Mouse (Mus musculus): Measurements from ENCODE around the gene Akr1c19. TPM values are rescaled to one million over a fixed set of nuclear protein-coding genes. Genes with fewer than 3 reads are reported as not detected.
"Not testable (repeated sequence)": the region's sequence is repeated elsewhere in the genome, so short reads cannot be mapped to it uniquely, and the experiment has no call there.

The Akr1c19 gene
- not detected in 2 replicates for total RNA-seq (2015)
- not detected in 2 replicates for total RNA-seq (2017)

GRCm38 (mm10) chr13:4228441-4228840 is at the start of gene Akr1c19:
Gene Akr1c19 (plus strand): TSS chr13:4228700.
- no peak for ATAC-seq (ENCODE audit: poor library complexity, severe bottlenecking)

DNA sequence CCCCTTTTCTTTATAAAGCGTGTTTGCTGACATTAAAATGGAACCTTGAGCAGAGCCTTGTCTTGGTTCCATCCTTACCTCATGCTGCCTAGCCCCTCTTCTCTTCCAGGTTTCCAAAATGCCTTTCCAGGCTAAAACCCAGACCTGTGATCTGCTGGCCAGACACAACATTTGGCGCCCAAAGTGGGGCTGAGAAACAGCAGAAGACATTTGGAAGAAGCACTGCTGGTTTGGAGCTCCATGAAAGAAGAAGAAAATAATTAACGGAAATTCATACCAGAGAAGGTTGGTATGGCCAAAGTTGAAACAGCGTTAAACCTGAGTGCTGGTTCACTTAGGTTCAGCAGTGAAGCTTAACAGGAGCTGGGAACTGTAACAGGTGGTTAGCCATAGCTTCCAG is 47.2 kb upstream of the Akr1c19 start:
- ATAC-seq (ENCODE audit: poor library complexity, severe bottlenecking) = not testable (repeated sequence)

DNA sequence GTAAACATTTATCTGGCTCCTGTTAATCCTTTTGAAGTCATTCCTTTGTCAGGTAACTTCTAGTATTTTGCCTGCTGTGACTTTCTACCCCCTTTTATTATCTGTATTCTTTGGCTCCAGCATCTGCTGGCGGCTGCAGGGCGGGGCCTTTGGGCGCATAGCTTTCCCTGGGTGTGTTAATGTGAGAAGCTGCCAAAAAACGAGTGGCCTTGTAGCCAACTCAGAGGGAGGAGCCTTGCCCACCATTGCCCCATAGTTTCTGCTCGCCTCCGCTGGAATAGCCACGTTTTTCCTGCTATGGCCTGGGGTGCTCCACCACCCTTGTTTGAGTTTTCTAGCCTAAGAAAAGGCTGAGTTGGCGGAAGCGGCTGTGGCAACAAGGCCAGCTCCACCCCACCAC is 45.4 kb upstream of the Akr1c19 start:
- no peak for ATAC-seq (ENCODE audit: poor library complexity, severe bottlenecking)

GRCm38 (mm10) chr13:4186641-4187411 is 41.7 kb upstream of the Akr1c19 start:
- not testable (repeated sequence) for ATAC-seq (ENCODE audit: poor library complexity, severe bottlenecking)

- ATAC-seq (ENCODE audit: poor library complexity, severe bottlenecking) = no peak
Measured at GRCm38 (mm10) chr13:4188174-4188573, 40.3 kb upstream of the Akr1c19 start.

GRCm38 (mm10) chr13:4190904-4191303 is 37.6 kb upstream of the Akr1c19 start, which contains the start of gene Akr1c13:
Gene Akr1c13 (plus strand): TSS chr13:4191150.
- ATAC-seq (ENCODE audit: poor library complexity, severe bottlenecking) = peak; percentile 97

- ATAC-seq (ENCODE audit: poor library complexity, severe bottlenecking) = no peak
Measured at GRCm38 (mm10) chr13:4192511-4192910, 36.0 kb upstream of the Akr1c19 start.

GRCm38 (mm10) chr13:4206147-4206903 is 22.2 kb upstream of the Akr1c19 start:
- peak; percentile 72 for ATAC-seq (ENCODE audit: poor library complexity, severe bottlenecking)

DNA sequence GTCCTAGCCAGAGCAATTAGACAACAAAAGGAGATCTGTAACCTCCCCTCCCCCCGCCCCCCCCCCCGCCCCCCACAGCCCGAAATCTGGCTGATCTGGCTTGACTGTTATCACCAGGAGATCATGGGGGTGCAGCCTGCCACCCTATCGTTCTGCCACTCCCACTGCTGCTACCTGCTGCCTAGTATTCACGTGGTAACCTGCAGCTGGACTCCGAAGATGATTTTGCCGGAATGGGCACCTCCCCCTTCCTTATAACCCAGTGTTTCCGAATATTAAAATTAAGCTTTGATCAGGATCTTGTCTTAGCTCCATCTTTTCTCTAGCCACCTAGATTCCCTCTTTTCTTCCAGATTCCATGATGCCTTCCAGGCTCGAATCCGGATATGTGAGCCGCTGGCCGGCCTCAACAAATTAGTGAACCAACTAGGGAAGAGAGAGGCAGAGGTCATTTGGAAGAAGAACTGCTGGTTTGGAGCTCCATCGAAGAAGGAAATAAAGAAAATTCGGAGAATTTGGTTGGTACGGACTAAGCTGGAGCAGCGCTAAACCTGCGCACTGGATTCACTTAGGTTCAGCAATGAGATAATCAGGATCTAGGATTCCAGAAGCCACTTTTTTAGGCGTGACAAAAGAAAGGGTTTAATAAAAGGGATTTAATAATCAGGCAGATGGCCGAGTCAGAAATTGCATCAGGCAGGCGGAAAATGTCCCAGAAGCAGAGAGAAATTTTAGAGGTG is 16.8 kb upstream of the Akr1c19 start:
- ATAC-seq (ENCODE audit: poor library complexity, severe bottlenecking) = no peak

DNA sequence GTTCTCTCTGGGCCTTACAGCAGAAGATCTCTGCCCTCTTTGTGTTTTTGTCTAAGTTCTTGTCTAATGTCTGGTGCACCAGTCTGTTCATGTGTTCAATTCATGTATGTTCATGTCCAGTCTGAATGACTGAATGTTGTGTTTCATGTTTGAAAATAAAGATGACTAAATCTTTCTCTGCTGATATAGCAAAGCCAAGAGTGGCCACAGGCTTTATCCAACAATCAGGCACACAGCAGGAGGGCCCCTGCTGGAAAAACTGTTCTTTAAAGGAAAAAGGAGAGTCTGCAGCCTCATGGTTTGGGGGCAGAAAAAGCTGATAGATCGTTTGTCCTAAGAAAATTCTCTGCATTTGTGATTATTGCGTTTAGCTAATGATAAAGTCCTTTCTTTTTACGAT is 16.2 kb upstream of the Akr1c19 start:
- ATAC-seq (ENCODE audit: poor library complexity, severe bottlenecking) = no peak

- not testable (repeated sequence) for ATAC-seq (ENCODE audit: poor library complexity, severe bottlenecking)
Measured at GRCm38 (mm10) chr13:4215496-4215895, 13.0 kb upstream of the Akr1c19 start.

GRCm38 (mm10) chr13:4230841-4231623 is 2.5 kb downstream of the Akr1c19 start:
- ATAC-seq (ENCODE audit: poor library complexity, severe bottlenecking) = no peak

- no peak for ATAC-seq (ENCODE audit: poor library complexity, severe bottlenecking)
Measured at GRCm38 (mm10) chr13:4233135-4233534, 4.6 kb downstream of the Akr1c19 start.

DNA sequence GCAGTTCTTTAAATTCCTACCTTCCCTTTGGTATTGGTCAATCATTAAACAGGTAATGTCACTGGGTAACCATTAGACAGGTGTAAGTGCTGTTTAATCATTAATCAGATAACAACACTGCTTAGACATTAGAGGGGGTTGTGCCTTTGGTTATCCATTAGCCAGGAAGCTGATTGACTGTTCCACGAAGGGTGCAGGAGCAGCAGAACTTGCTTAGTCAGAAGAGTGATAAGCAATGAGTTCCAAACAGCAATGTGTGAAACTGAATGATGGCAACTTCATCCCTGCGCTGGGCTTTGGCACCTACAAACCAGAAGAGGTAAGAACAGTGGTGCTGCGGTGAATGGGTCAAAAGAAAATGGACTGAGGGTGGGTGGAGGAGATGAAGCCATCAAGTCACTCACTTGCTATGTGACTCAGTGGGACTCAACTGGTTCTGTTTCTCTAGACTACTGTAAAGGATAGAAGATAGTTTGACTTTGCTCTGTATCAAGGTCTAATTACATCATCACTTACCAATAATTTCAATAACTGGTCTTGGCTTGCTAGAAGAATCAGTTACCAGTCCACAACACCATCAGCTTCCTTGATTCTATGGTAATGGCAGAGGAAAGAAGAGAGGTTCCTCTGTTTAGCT is 5.2 kb downstream of the Akr1c19 start:
- ATAC-seq (ENCODE audit: poor library complexity, severe bottlenecking) = no peak

- ATAC-seq (ENCODE audit: poor library complexity, severe bottlenecking) = no peak
Measured at GRCm38 (mm10) chr13:4244861-4245559, 16.5 kb downstream of the Akr1c19 start.

DNA sequence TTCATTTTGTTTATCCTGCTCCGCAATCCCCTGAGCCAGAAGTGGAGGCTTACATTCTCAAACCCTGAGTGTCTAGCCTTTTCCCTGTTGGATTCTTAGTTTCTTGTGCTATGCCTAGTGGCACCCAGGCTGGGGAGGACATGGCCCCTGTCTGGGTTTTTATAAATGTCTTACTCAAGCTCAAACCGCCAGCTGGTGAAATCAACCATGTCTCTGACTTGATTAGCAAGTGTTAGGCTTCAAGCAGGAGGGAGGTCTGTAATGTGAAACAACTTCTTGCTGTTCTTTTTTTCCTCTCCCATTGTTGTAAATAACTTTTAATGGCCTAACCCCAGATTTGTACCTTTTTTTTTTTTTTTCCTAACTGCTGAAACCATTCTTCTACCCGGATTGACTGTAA is 20.8 kb downstream of the Akr1c19 start:
- no peak for ATAC-seq (ENCODE audit: poor library complexity, severe bottlenecking)

DNA sequence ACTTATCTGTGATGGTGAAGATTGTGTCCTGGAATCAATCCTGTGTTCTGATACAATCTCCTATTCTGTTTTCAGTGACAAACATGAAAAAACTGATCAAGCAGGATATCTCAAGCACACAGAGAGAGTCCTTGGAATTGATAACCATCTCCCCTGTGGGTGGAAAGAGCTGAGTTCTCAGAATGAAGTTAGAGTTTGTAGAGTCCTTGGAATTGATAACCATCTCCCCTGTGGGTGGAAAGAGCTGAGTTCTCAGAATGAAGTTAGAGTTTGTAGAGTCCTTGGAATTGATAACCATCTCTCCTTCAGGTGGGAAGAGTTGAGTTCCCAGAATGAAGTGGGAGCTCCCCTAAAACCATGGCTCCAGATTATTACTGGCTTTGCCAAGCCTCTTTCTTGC is 28.4 kb downstream of the Akr1c19 start:
- not testable (repeated sequence) for ATAC-seq (ENCODE audit: poor library complexity, severe bottlenecking)

- no peak for ATAC-seq (ENCODE audit: poor library complexity, severe bottlenecking)
Measured at GRCm38 (mm10) chr13:4257349-4257748, 28.8 kb downstream of the Akr1c19 start.

DNA sequence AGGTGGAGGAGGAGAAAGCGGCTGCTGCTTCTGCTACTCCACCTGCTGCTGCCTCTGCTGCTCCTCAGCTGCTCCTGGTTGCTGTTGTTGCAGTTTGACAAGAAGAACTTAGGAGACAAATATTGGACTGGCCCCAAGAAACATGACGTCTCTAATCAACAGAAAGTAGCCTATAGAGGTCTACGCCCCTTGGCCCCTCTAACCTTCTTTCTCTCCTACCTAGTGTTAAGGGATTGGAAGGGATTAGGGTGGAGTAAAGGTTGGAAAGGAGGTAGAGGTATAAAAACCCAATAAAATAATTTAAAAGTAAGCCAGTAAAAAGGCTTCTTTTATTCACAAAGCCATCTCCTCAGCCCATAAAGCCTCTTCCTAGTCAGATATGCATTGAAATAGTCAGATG is 36.1 kb downstream of the Akr1c19 start:
- no peak for ATAC-seq (ENCODE audit: poor library complexity, severe bottlenecking)
